In genomic region chr2:152739842-152740260, GRCm38 (mm10) we compare ENCODE assay signal across 8 mouse cellular contexts. TPM values are rescaled to one million over a fixed set of nuclear protein-coding genes. Genes with fewer than 3 reads are reported as not detected.
A peak's percentile ranks its signal among the peaks of the same experiment; 100 is the strongest.
DNase-seq lines count a peak whose midpoint lies in the region; ATAC-seq and TF ChIP-seq lines count a peak whose summit lies in the region.

No protein-coding gene starts in this region.

- ATAC-seq in forebrain, embryonic 12.5 days (ENCODE audit: low FRiP score): no peak
- ATAC-seq in midbrain, embryonic 13.5 days: no peak
- no peak for ATAC-seq in CD4-positive, CD25-positive, alpha-beta regulatory T cell, adult 4 months

- no peak overlapping the region for H3K9ac ChIP-seq in forebrain, embryonic 12.5 days
- no peak overlapping the region for H3K9ac ChIP-seq in midbrain, embryonic 13.5 days (replicated peaks)

- H3K4me2 ChIP-seq in forebrain, embryonic 12.5 days: peak overlapping the region; percentile 77
- H3K4me2 ChIP-seq in midbrain, embryonic 13.5 days (replicated peaks): peak overlapping the region; percentile 91

- no peak overlapping the region for H3K4me3 ChIP-seq in testis, adult 2 months (ENCODE audit: control insufficient read depth, low read depth, low read length)
- H3K4me3 ChIP-seq in forebrain, embryonic 12.5 days (replicated peaks): no peak overlapping the region
- H3K4me3 ChIP-seq in midbrain, embryonic 13.5 days (replicated peaks): no peak overlapping the region

- TF ChIP-seq POLR2A in testis, adult 2 months (IDR thresholded peaks at IDR 0.05; ENCODE audit: control insufficient read depth, low read depth, low read length): no peak

- H3K9me3 ChIP-seq in forebrain, embryonic 12.5 days: no peaks in the 10 kb centered on the region
- no peaks in the 10 kb centered on the region for H3K9me3 ChIP-seq in midbrain, embryonic 13.5 days

- H3K36me3 ChIP-seq in testis, adult 2 months (ENCODE audit: control insufficient read depth, insufficient read depth, low read length): no peaks in the 10 kb centered on the region
- H3K36me3 ChIP-seq in forebrain, embryonic 12.5 days (replicated peaks): no peaks in the 10 kb centered on the region
- no peaks in the 10 kb centered on the region for H3K36me3 ChIP-seq in midbrain, embryonic 13.5 days

- H3K27ac ChIP-seq in testis, adult 2 months (ENCODE audit: control insufficient read depth, insufficient read depth, low read depth, low read length): peak overlapping the region; percentile 36
- 0 out of 2 replicates have a peak overlapping the region, but pooled peaks have one; percentile 59 for H3K27ac ChIP-seq in forebrain, embryonic 12.5 days
- H3K27ac ChIP-seq in midbrain, embryonic 13.5 days: no peak overlapping the region

- no peak for TF ChIP-seq CTCF in testis, adult 2 months (IDR thresholded peaks at IDR 0.05; ENCODE audit: control insufficient read depth, insufficient read depth, insufficient replicate concordance, low read depth, low read length)

- 23% methylated on average over 3 of the region's 3 CpGs for WGBS in forebrain, embryonic 12.5 days
- 13% methylated on average over 3 of the region's 3 CpGs for WGBS in midbrain, embryonic 13.5 days

- H3K27me3 ChIP-seq in testis, adult 2 months (ENCODE audit: control insufficient read depth, insufficient read depth, low read length): no peaks in the 10 kb centered on the region
- H3K27me3 ChIP-seq in forebrain, embryonic 12.5 days: peaks cover 27% of the 10 kb centered on the region
- H3K27me3 ChIP-seq in midbrain, embryonic 13.5 days: peaks cover 11% of the 10 kb centered on the region

- DNase-seq in testis, postnatal 10 days (ENCODE audit: low spot score): no peak
- peak; percentile 64 for DNase-seq in kidney, postnatal 10 days
- DNase-seq in urinary bladder, postnatal 25 days (ENCODE audit: low spot score): no peak
- no peak for DNase-seq in thymus, postnatal 25 days

- H3K4me1 ChIP-seq in testis, adult 2 months (ENCODE audit: control insufficient read depth, insufficient read depth, low read length): peaks cover 34% of the 10 kb centered on the region
- H3K4me1 ChIP-seq in forebrain, embryonic 12.5 days: peaks cover 58% of the 10 kb centered on the region
- peaks cover 58% of the 10 kb centered on the region for H3K4me1 ChIP-seq in midbrain, embryonic 13.5 days (replicated peaks)

RNA-seq across cellular contexts. Expression of gene Id1, which starts 3.8 kb away (rescaled TPM):
- polyA plus RNA-seq in testis, adult 2 months (2012; rRNA removed): 5.5 and 12.8 TPM in 2 replicates
- 37.9 and 48.5 TPM in 2 replicates for polyA plus RNA-seq in forebrain, embryonic 12.5 days (2016; fragmentation: Nextera tagmentation; extraction: Ambion mirVana)
- 32.8 and 39.4 TPM in 2 replicates for polyA plus RNA-seq in midbrain, embryonic 13.5 days (2015; fragmentation: Nextera tagmentation; extraction: Ambion mirVana)
- polyA plus RNA-seq in CD4-positive, CD25-positive, alpha-beta regulatory T cell, adult 4 months (2017; shearing (Covaris generic)): under 1 TPM; 0.75 to 0.82 TPM

RNA-seq across cellular contexts. Expression of gene Cox4i2, which starts 14.1 kb away (rescaled TPM):
- polyA plus RNA-seq in testis, adult 2 months (2012; rRNA removed): 0.32 and 0.85 TPM in 2 replicates
- 3.1 and 3.6 TPM in 2 replicates for polyA plus RNA-seq in forebrain, embryonic 12.5 days (2016; fragmentation: Nextera tagmentation; extraction: Ambion mirVana)
- polyA plus RNA-seq in midbrain, embryonic 13.5 days (2015; fragmentation: Nextera tagmentation; extraction: Ambion mirVana): 4.1 and 5.5 TPM in 2 replicates
- polyA plus RNA-seq in CD4-positive, CD25-positive, alpha-beta regulatory T cell, adult 4 months (2017; shearing (Covaris generic)): under 1 TPM in 1 of 2 experiments, not detected in 1; 0.46 TPM

RNA-seq across cellular contexts. Expression of gene Mcts2, which starts 53.0 kb away (rescaled TPM):
- 41.8 and 43.6 TPM in 2 replicates for polyA plus RNA-seq in testis, adult 2 months (2012; rRNA removed)
- polyA plus RNA-seq in forebrain, embryonic 12.5 days (2016; fragmentation: Nextera tagmentation; extraction: Ambion mirVana): 39.5 and 41.2 TPM in 2 replicates
- polyA plus RNA-seq in midbrain, embryonic 13.5 days (2015; fragmentation: Nextera tagmentation; extraction: Ambion mirVana): 42.7 and 44.1 TPM in 2 replicates
- 1 to 10 TPM; 3.7 to 3.9 TPM for polyA plus RNA-seq in CD4-positive, CD25-positive, alpha-beta regulatory T cell, adult 4 months (2017; shearing (Covaris generic))
